In genomic region chr4:57826272-57826671, GRCm38 (mm10) we compare ENCODE assay signal across 15 mouse cellular contexts.
"Had no signal": no experiment of that assay in that cellular context is flagged by ENCODE, and none has a peak within 500 bp of the region (broad histone marks: within the 10 kb centered on the region; RNA-seq: fewer than 3 reads in every experiment).

No protein-coding gene starts in this region.

- H3K9ac ChIP-seq: neural tube, embryonic 15.5 days; stomach, embryonic 15.5 days had no signal

- H3K27ac ChIP-seq: neural tube, embryonic 15.5 days; stomach, embryonic 15.5 days; stomach, postnatal 0 days had no signal

- DNase-seq: retina, postnatal 1 day; right cerebral cortex, adult 18-20 months; right cerebral cortex, postnatal 14 days; right cerebral cortex, postnatal 25 days; right cerebral cortex, postnatal 4 days; spleen, adult 18-20 months; thymus, adult 18-20 months; thymus, adult 2 months; thymus, postnatal 14 days; thymus, postnatal 25 days; thymus, postnatal 36 days; thymus, postnatal 4 days had no signal

- H3K9me3 ChIP-seq: neural tube, embryonic 15.5 days; stomach, embryonic 15.5 days had no signal

- H3K4me2 ChIP-seq: neural tube, embryonic 15.5 days; stomach, embryonic 15.5 days had no signal

- H3K27me3 ChIP-seq: neural tube, embryonic 15.5 days; stomach, embryonic 15.5 days had no signal

- H3K36me3 ChIP-seq: neural tube, embryonic 15.5 days; stomach, embryonic 15.5 days had no signal

- H3K4me3 ChIP-seq: neural tube, embryonic 15.5 days; stomach, embryonic 15.5 days had no signal
